Mouse (Mus musculus) kidney, embryonic 15.5 days (tissue): Measurements from ENCODE around the gene Drc7. TPM values are rescaled to one million over a fixed set of nuclear protein-coding genes. Genes with fewer than 3 reads are reported as not detected.

ENCODE experiments used
- ATAC-seq: fragments of 200-750 bp; cut with Nextera tagmentation; replicated peaks from 2 replicates; pipeline ENCODE4 v1.8.0; 2017; ENCODE audit warnings: moderate TSS enrichment; ENCODE audit not compliant: low FRiP score
- H3K27ac ChIP-seq: fragments of 300-500 bp; sonication (generic); 2 replicates; pipeline ENCODE4 v1.5.1; 2015; ENCODE audit warnings: mild to moderate bottlenecking, inconsistent platforms
- H3K27me3 ChIP-seq: fragments of 300-500 bp; sonication (generic); 2 replicates; pipeline ENCODE4 v1.6.1; 2015; ENCODE audit warnings: inconsistent platforms
- H3K36me3 ChIP-seq: fragments of 300-500 bp; sonication (generic); 2 replicates; pipeline ENCODE4 v1.6.1; 2015; ENCODE audit warnings: inconsistent platforms
- H3K4me1 ChIP-seq: fragments of 300-500 bp; sonication (generic); 2 replicates; pipeline ENCODE4 v1.6.1; 2015; ENCODE audit warnings: inconsistent platforms
- H3K4me2 ChIP-seq: fragments of 300-500 bp; sonication (generic); 2 replicates; pipeline ENCODE4 v1.6.1; 2015; ENCODE audit warnings: moderate library complexity, mild to moderate bottlenecking, inconsistent platforms
- H3K4me3 ChIP-seq: fragments of 300-500 bp; sonication (generic); replicated peaks from 2 replicates; pipeline ENCODE4 v1.5.1; 2015; ENCODE audit warnings: mild to moderate bottlenecking, inconsistent platforms
- H3K9ac ChIP-seq: fragments of 300-500 bp; sonication (generic); 2 replicates; pipeline ENCODE4 v1.6.1; 2015; ENCODE audit warnings: mild to moderate bottlenecking, inconsistent platforms
- H3K9me3 ChIP-seq: fragments of 300-500 bp; sonication (generic); replicated peaks from 2 replicates; pipeline ENCODE4 v1.6.1; 2016; ENCODE audit warnings: inconsistent platforms
- WGBS: fragments of 180-500 bp; shearing (Covaris S2); methylation state at CpG from one replicate; pipeline ENCODE4 v1.1.7; 2015; ENCODE audit warnings: mixed read lengths; 5-methylcytosine and 5-hydroxymethylcytosine counted together
- polyA plus RNA-seq: library from polyadenylated mRNA; unstranded; fragments of >200 nt; fragmentation: Nextera tagmentation; extraction: Ambion mirVana; gene quantifications from 2 replicates; pipeline ENCODE4 v1.2.1, GENCODE M21; 2015

Gene Drc7
- polyA plus RNA-seq, 1 experiment from 2014 or later, result not detected

DNA sequence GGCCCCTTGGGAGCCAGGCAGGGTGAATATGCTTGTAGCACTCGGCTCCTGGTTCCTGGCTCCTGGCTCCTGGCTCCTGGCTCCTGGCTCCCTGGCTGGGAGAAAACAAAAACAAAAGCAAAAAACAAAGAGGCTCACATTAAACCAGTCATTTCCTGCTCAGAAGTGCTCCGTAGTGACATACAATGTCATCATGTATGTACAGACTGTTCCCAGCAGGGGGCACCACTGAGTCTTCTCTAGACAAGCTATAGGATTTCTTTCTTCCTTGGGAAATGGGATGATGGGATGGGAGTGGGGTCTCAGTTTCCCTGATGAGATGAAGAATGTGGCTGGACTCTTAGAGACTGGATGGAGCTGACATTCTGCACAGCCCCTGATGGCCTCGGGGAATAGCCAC is 12.7 kb downstream of the Drc7 start:
- Histone ChIP-seq H3K27ac (no peak overlapping the region), H3K9ac (no peak overlapping the region), H3K4me2 (no peak overlapping the region), H3K9me3 (no peaks in the 10 kb centered on the region), H3K36me3 (no peaks in the 10 kb centered on the region), H3K4me3 (no peak overlapping the region), H3K4me1 (no peaks in the 10 kb centered on the region), H3K27me3 (no peaks in the 10 kb centered on the region)
- no peak for ATAC-seq
- WGBS, result 41% methylated on average over 3 of the region's 3 CpGs

DNA sequence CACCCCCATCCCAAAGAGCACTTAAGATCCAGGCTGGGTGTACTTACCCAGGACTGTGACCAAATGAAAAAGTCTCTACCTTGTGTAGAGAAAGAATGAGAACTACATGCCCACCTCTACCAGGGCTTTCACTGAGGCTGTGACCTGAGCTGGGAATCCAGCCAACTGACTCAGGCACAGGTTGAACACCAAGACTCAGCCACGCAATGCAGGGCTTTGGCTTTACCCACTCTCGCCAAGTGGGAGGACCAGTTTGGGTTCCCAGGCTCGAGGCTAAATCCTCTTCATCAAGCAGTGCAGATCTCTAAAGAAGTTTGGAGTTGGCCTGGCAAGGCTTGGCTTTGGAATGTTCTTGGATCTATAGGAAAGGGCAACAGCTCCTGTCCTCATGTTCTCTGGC is 20.6 kb downstream of the Drc7 start:
- H3K4me2 ChIP-seq, result no peak overlapping the region
- no peak overlapping the region for H3K27ac ChIP-seq
- H3K9me3 ChIP-seq, result no peaks in the 10 kb centered on the region
- H3K27me3 ChIP-seq, result no peaks in the 10 kb centered on the region
- no peak overlapping the region for H3K9ac ChIP-seq
- ATAC-seq, result no peak
- H3K4me3 ChIP-seq, result no peak overlapping the region
- no peaks in the 10 kb centered on the region for H3K36me3 ChIP-seq
- H3K4me1 ChIP-seq, result no peaks in the 10 kb centered on the region
- WGBS, result 72% methylated on average over 3 of the region's 3 CpGs

- WGBS, result 84% methylated on average over 17 of the region's 17 CpGs
Observed at GRCm38 (mm10) chr8:95076151-95076550, 21.2 kb downstream of the Drc7 start.

DNA sequence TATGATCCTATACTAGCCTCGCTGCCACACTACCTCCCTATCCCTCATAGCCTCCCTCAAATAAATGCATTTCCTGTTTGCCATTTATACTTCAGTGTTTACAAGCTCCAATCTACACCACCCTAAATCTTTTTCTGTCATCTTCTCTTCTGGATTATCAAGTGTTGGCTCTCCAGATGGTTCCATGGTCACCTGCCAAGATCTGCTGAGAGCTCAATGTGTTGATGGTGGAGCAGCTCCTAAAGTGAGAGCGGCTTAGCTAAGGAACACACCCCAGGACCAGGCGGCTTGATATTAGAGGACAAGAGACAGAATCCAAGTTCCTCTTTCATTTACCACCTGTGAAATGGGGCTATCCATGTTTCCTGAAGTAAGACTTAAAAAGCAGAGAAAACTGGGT is 23.2 kb downstream of the Drc7 start:
- 81% methylated on average over 3 of the region's 3 CpGs for WGBS
- ATAC-seq, result no peak
- H3K4me1 ChIP-seq, result peaks cover 13% of the 10 kb centered on the region

More at GRCm38 (mm10) chr8:95076151-95076550, 21.2 kb downstream of the Drc7 start:
- H3K9ac ChIP-seq, result no peak overlapping the region
- ATAC-seq, result no peak
- H3K27ac ChIP-seq, result no peak overlapping the region
- no peaks in the 10 kb centered on the region for H3K9me3 ChIP-seq
- H3K4me2 ChIP-seq, result no peak overlapping the region
- H3K4me1 ChIP-seq, result no peaks in the 10 kb centered on the region
- no peak overlapping the region for H3K4me3 ChIP-seq
- H3K36me3 ChIP-seq, result no peaks in the 10 kb centered on the region
- no peaks in the 10 kb centered on the region for H3K27me3 ChIP-seq

GRCm38 (mm10) chr8:95079305-95079704 is 24.4 kb downstream of the Drc7 start:
- Histone ChIP-seq H3K36me3 (peaks cover 18% of the 10 kb centered on the region), H3K27ac (no peak overlapping the region), H3K4me3 (no peak overlapping the region), H3K4me2 (no peak overlapping the region), H3K9ac (no peak overlapping the region), H3K27me3 (no peaks in the 10 kb centered on the region), H3K4me1 (peaks cover 13% of the 10 kb centered on the region), H3K9me3 (no peaks in the 10 kb centered on the region)
- 89% methylated on average over 4 of the region's 4 CpGs for WGBS
- ATAC-seq, result no peak

More for the DNA sequence above, 23.2 kb downstream of the Drc7 start:
- Histone ChIP-seq H3K4me2 (no peak overlapping the region), H3K27me3 (no peaks in the 10 kb centered on the region), H3K9ac (no peak overlapping the region), H3K4me3 (no peak overlapping the region), H3K27ac (no peak overlapping the region), H3K36me3 (peaks cover 6% of the 10 kb centered on the region), H3K9me3 (no peaks in the 10 kb centered on the region)

DNA sequence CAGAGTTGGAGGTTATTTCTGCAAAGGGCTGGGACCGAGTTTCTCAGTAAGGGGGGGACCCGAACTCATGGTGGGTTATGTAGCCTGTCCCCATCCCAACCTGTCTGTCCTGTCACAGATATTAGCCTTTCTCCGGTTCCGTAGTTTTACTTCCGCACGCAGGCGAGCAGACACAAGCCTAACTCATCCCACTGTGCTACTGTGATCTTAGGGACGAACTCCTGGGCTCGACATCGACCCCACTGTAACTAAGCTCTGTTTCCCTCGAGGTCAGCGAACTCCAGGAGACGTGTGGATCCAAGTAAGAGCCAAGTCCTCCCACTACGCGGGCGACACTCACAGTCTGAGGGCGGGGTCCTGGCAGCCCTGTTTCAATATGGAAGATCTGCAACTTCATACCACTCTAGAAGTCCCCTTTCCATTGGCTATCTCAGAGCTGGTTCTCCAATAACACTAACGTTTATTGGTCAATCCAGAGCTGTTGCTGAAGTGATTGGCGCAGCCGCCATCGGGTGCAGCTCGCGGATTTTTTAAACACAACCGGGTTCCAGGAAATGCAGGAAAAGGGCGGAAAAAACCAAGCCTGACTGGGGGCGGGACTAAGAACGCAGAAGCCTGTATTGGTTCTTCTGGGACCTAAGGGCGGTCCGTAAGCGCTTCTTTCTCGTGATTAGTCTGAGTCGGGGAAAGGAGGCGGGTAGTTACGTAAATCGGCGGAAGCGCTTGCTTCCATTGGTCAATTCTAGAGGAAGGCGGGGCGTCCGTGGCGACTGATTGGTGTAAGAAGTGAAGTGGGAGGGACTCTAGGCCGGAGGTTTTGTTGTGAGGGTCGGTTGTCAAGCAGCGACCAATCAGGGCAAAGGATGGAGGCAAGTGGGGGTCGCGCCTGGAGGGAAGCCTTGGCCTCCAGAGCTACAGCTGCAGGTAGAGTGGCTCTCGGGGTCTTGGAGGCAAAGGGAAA is 25.8 kb downstream of the Drc7 start, which contains the start of gene Katnb1:
Katnb1 (plus strand) TSS at position 806 of the 961 bp plus-strand sequence.
- no peaks in the 10 kb centered on the region for H3K9me3 ChIP-seq
- peaks cover 31% of the 10 kb centered on the region for H3K36me3 ChIP-seq
- under 1% methylated on average over 47 of the region's 47 CpGs for WGBS
- H3K9ac ChIP-seq, result peak within 1 kb of the TSS; percentile 75
- peak within 1 kb of the TSS; percentile 80 for H3K27ac ChIP-seq
- peak within 1 kb of the TSS; percentile 75 for H3K4me3 ChIP-seq
- no peaks in the 10 kb centered on the region for H3K27me3 ChIP-seq
- ATAC-seq, result peak; percentile 97
- peaks cover 13% of the 10 kb centered on the region for H3K4me1 ChIP-seq
- peak within 1 kb of the TSS; percentile 79 for H3K4me2 ChIP-seq

- H3K9me3 ChIP-seq, result no peaks in the 10 kb centered on the region
- H3K36me3 ChIP-seq, result peaks cover 39% of the 10 kb centered on the region
- H3K27ac ChIP-seq, result peak overlapping the region; percentile 80
- WGBS, result 6% methylated on average over 11 of the region's 11 CpGs
- no peaks in the 10 kb centered on the region for H3K27me3 ChIP-seq
- H3K4me3 ChIP-seq, result peak overlapping the region; percentile 75
- H3K4me1 ChIP-seq, result peaks cover 13% of the 10 kb centered on the region
- ATAC-seq, result no peak
- peak overlapping the region; percentile 79 for H3K4me2 ChIP-seq
- peak overlapping the region; percentile 75 for H3K9ac ChIP-seq
Observed at GRCm38 (mm10) chr8:95081650-95082049, 26.7 kb downstream of the Drc7 start.

- Histone ChIP-seq H3K9me3 (no peaks in the 10 kb centered on the region), H3K27me3 (no peaks in the 10 kb centered on the region), H3K9ac (no peak overlapping the region), H3K4me3 (no peak overlapping the region), H3K36me3 (peaks cover 64% of the 10 kb centered on the region), H3K27ac (no peak overlapping the region), H3K4me2 (no peak overlapping the region), H3K4me1 (peaks cover 13% of the 10 kb centered on the region)
- WGBS, result 90% methylated on average over 4 of the region's 4 CpGs
- ATAC-seq, result no peak
Observed at GRCm38 (mm10) chr8:95084261-95084660, 29.4 kb downstream of the Drc7 start.

GRCm38 (mm10) chr8:95084744-95085431 is 30.0 kb downstream of the Drc7 start:
- ATAC-seq, result no peak
- H3K27me3 ChIP-seq, result no peaks in the 10 kb centered on the region
- H3K9me3 ChIP-seq, result no peaks in the 10 kb centered on the region
- H3K4me3 ChIP-seq, result no peak overlapping the region
- H3K4me1 ChIP-seq, result peaks cover 13% of the 10 kb centered on the region
- H3K36me3 ChIP-seq, result peaks cover 70% of the 10 kb centered on the region
- WGBS, result 84% methylated on average over 10 of the region's 10 CpGs
- H3K9ac ChIP-seq, result no peak overlapping the region
- H3K4me2 ChIP-seq, result no peak overlapping the region
- H3K27ac ChIP-seq, result no peak overlapping the region

GRCm38 (mm10) chr8:95085432-95086141 is 30.7 kb downstream of the Drc7 start:
- Histone ChIP-seq H3K9ac (no peak overlapping the region), H3K4me2 (no peak overlapping the region), H3K4me1 (peaks cover 13% of the 10 kb centered on the region), H3K9me3 (no peaks in the 10 kb centered on the region), H3K27ac (no peak overlapping the region), H3K4me3 (no peak overlapping the region), H3K27me3 (no peaks in the 10 kb centered on the region), H3K36me3 (peaks cover 77% of the 10 kb centered on the region)
- 91% methylated on average over 7 of the region's 7 CpGs for WGBS
- no peak for ATAC-seq

- no peaks in the 10 kb centered on the region for H3K4me1 ChIP-seq
- H3K27me3 ChIP-seq, result no peaks in the 10 kb centered on the region
- ATAC-seq, result no peak
- no peak overlapping the region for H3K27ac ChIP-seq
- H3K4me2 ChIP-seq, result no peak overlapping the region
- 93% methylated on average over 4 of the region's 4 CpGs for WGBS
- H3K4me3 ChIP-seq, result no peak overlapping the region
- no peaks in the 10 kb centered on the region for H3K9me3 ChIP-seq
- peaks cover 96% of the 10 kb centered on the region for H3K36me3 ChIP-seq
- H3K9ac ChIP-seq, result no peak overlapping the region
Observed at GRCm38 (mm10) chr8:95093574-95093973, 38.7 kb downstream of the Drc7 start.
